Mouse (Mus musculus): ENCODE results near the gene Gpa33. TPM values are rescaled to one million over a fixed set of nuclear protein-coding genes. Genes with fewer than 3 reads are reported as not detected.
"Not testable (repeated sequence)": the region's sequence is repeated elsewhere in the genome, so short reads cannot be mapped to it uniquely, and the experiment has no call there.

Gpa33 gene
- polyA plus RNA-seq, 1 experiment from 2014 or later, result 0.44 TPM

- no peak for DNase-seq (ENCODE audit: low spot score)
Measured at GRCm38 (mm10) chr1:166132367-166132766, 2.3 kb downstream of the Gpa33 start.

GRCm38 (mm10) chr1:166135091-166135740 lies 5.2 kb downstream of the Gpa33 start:
- no peak for DNase-seq (ENCODE audit: low spot score)

- DNase-seq (ENCODE audit: low spot score), result no peak
Measured at GRCm38 (mm10) chr1:166137244-166137938, 7.4 kb downstream of the Gpa33 start.

- no peak for DNase-seq (ENCODE audit: low spot score)
Measured at GRCm38 (mm10) chr1:166138136-166138535, 8.1 kb downstream of the Gpa33 start.

DNA sequence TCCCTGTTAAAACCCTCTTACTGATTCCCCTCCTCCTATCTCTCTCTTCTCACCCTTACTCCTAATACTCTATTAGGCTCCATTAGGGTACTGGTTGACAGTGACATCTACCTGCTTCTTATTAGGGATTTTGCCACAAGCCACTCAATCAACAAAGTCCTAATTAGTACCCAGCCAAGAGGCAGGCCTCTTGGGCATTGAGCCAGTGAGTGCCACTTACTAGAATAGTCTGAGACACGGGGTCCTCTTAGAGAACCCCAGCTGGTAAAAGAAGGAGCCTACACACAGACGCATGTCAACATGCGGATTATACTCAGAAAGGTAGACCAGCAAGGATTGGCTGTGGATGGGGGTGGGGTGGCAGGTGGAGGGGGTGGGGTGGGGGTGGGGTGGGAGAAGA lies 9.1 kb downstream of the Gpa33 start:
- no peak for DNase-seq (ENCODE audit: low spot score)

GRCm38 (mm10) chr1:166139620-166140184 lies 9.7 kb downstream of the Gpa33 start:
- no peak for DNase-seq (ENCODE audit: low spot score)

DNA sequence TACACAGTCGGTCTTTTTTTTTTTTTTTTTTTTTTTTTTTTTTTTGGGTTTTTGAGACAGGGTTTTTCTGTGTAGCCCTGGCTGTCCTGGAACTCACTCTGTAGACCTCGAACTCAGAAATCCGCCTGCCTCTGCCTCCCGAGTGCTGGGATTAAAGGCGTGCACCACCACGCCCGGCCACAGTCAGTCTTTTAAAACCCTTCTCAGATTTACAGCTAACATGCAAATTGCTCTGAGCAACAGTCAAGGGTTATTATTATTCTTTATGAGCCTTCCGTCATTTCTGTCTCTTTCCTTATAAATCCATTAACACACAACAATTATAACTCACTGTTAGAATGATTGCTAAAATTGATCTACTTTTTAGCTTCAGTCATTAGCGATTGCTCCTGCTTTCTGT lies 11.8 kb downstream of the Gpa33 start:
- DNase-seq (ENCODE audit: low spot score), result not testable (repeated sequence)

DNA sequence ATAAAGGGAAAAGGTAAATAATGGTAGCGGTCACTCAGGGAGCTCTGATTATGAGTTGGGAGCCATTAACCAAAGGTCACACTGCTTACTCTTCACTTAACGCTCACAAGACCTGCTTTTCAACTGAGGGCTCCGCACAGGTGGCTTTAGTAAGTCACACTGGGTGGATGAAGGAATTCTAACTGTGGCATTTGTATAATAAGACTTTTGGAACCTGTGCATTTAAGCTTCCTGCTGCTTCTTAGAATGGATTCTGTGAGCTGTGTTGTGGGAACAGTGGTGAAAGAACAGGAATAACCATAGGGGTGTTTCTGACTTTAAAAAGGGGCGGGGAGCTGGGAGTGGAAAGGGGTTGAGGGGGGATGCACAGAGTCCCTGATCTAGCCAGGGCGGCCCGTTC lies 12.3 kb downstream of the Gpa33 start:
- DNase-seq (ENCODE audit: low spot score), result no peak

DNA sequence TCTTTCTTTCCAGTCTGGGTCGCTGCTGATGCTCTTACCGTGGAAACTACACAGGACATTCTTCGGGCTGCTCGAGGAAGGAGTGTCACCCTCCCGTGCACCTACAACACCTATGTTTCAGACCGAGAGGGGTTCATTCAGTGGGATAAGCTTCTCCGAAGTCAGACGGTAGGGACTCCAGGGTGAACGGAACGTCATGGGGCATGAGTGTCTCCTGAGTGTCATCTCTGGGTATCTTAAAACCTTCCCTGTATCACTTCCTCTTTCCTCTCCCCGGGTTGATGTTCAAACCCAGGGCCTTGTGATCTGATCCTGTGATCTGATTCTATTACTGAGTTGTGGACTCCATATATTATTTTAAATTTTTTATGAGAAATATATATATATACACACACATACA lies 16.6 kb downstream of the Gpa33 start:
- no peak for DNase-seq (ENCODE audit: low spot score)

- no peak for DNase-seq (ENCODE audit: low spot score)
Measured at GRCm38 (mm10) chr1:166147657-166148056, 17.6 kb downstream of the Gpa33 start.

DNA sequence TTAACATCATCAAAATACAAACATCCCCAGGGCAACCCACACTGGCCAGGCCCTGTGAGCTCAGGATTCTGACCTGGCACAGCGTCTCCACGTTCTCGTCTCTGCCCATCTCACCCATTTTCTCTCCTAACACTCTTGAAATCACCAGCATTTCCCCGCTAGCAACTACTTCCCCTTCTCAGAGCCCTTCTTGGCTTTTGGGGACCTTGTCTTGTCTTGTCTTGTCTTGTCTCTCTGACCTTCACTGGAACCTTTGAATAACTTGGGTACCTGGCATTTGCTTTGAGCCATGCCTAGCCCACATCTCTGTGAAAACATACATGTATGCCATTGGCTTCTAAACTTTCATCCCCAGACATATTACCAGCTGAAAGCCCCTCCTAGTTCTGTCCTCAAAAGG lies 19.4 kb downstream of the Gpa33 start:
- DNase-seq (ENCODE audit: low spot score), result no peak

DNA sequence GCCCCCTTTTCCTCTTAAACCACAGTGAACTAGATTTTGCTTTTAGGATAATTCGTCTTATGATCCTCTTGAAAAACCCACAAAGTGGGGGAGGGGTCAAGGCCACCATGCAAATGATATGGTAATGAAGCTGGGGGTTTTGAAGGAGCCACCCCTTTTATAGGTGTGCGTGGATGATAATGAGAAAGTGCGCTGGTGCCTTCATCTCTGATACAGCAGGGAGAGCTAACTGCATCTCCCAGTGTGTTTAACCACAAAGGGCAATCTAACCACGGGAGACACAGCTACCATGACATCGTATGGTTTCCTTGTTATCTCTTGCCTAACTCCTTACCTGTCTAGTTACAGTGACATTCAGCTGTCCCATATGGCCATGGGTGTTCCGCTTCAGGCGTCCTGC lies 20.0 kb downstream of the Gpa33 start:
- no peak for DNase-seq (ENCODE audit: low spot score)

DNA sequence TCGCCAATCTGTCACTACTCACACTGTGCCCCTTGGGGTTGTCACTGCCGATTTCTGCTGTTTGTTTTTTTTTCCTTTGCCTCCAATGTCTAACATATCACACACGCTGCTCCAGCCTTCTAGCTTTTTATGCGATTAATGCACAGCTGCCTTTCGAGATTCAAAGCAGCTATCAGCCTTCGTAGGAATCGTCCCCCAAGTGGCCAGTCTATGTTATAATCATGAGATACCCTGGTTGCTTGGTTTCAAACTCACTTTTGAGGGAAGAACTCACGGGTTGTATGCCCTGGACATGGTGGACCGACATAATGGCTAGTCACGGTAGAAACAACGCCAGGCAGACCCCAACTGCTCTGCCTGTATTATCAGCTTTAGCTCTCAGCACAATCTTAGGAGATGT lies 21.3 kb downstream of the Gpa33 start:
- DNase-seq (ENCODE audit: low spot score), result no peak

DNA sequence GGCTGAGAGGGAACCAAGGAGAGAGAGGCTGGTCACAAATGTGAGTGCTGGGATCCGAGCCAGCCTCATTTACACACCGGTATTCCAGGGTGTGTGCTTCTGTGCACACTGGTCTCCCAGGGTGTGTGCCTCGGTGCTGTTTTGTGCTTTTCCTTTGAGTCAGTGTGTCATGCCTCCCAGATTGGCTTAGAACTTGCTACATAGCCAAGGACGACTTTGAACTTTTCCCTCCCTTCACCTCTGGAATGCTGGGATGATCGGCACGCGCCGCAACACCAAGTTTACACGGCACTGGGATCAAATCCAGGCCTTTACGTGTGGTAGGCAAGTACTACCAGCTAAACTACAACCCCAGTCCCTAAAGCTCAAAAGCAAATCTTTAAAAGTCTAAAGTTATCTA lies 22.0 kb downstream of the Gpa33 start:
- DNase-seq (ENCODE audit: low spot score), result no peak

- DNase-seq (ENCODE audit: low spot score), result peak; percentile 89
Measured at GRCm38 (mm10) chr1:166153351-166154120, 23.5 kb downstream of the Gpa33 start.

- peak; percentile 88 for DNase-seq (ENCODE audit: low spot score)
Measured at GRCm38 (mm10) chr1:166154162-166155112, 24.4 kb downstream of the Gpa33 start.

DNA sequence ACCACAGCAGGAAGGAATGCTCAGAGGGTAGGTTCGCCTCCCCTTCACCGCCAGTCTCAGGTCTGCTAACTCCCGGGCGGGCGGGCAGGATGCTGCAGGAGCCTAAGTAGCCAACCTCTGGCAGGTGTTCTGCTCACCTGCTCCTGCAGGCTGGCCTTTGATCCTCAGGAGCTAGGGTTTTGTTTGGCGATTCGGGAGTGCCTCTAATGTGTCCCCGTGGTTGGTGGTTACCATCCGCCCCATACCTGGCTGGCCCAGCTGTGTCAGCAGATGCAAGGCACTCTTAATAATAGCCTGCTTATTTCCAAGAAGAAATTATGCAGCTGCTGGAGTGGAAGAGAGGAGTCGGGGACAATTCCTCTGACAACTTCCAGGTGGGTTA lies 25.1 kb downstream of the Gpa33 start:
- no peak for DNase-seq (ENCODE audit: low spot score)

DNA sequence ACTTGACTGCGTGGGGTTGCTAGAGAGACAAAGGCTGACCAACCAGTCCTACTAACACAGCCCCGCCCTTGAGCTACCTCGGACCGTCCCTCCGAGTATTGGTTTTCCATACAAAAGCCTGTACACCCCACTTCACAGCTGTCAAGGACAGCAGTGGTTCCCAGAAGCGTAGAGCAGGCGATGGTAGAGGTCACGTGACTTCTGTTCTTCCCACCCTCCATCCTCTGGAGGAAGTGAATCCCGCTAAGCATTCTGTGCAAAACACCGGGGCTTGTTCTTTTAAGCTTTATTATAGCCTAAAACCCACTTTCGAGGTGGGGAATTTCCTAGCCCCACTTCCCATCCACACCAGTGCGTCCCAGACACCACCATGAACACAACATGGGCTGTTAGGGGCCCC lies 27.7 kb downstream of the Gpa33 start:
- DNase-seq (ENCODE audit: low spot score), result no peak

- no peak for DNase-seq (ENCODE audit: low spot score)
Measured at GRCm38 (mm10) chr1:166158664-166159063, 28.6 kb downstream of the Gpa33 start.

DNA sequence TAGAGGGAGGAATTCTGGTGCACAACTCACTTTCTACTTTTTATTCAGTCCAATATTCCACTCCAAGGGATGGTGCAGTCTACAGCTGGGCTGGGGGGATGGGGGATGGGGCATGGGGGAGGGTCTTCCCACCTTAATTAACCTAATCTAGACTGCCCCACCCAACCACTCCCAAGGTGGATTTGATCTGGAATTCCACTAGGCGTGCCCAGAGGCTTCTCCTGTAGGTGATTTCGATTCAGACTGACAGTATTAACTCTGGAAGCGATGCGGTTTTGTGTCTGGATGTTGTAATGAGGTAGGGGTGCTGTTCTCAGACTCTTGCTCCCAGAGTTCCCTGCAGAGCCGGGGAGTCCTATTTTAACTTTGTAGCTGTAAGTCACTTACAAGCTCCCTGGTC lies 30.1 kb downstream of the Gpa33 start:
- DNase-seq (ENCODE audit: low spot score), result no peak

Data from thymus, postnatal 0 days (tissue).